Mouse (Mus musculus) embryo, embryonic 9.5 days (tissue): ENCODE measurements at regions not wholly inside any gene's neighbourhood (a gene's known extent, or its start where the extent isn't known, plus 50 kb on each side); places are given as distances from the start of the nearest gene placed in this dataset.

ENCODE experiments used
- DNase-seq: peaks from one replicate; pipeline ENCODE4 v3.0.0-alpha.2; 2017; ENCODE audit errors: extremely low spot score

DNA sequence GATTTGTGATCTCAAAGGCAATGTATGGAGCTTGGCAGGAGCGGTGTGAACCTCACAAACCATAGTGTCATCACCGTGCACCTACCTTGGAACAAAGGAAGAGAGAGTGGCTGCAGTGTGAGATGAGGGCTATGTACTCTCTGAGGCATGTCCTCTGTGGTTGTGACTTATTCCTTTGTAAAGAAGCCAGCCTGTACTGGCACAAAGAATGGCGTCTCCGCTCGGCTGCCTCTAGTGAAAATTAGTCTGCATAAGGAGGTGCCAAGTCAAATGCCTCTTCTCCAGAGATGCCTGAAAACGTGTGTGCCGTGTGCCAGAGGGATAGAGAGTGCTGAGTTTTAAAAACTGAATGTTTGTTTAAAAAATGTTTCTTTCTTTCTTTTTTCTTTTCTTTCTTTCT is 444.0 kb upstream of the Frg1 start:
- DNase-seq = no peak

DNA sequence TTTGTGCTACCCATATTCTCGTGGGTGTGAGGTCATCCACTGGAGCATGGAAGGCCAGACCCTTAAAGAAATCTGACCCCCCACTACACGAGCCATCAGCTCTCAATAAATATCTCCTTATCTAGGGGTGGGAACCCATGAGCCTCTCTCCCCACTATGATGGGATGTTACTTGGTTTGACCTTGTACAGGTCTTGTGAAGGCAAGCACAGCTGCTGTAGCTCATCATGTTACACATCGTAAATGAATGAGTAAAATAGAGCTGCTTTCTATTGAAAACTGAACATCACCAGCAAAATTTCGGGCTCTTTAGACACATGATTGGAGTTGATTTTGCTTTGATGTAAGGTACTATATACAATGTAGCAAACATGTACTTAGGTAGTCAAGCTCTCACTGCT is 414.8 kb upstream of the Frg1 start:
- DNase-seq = no peak

DNA sequence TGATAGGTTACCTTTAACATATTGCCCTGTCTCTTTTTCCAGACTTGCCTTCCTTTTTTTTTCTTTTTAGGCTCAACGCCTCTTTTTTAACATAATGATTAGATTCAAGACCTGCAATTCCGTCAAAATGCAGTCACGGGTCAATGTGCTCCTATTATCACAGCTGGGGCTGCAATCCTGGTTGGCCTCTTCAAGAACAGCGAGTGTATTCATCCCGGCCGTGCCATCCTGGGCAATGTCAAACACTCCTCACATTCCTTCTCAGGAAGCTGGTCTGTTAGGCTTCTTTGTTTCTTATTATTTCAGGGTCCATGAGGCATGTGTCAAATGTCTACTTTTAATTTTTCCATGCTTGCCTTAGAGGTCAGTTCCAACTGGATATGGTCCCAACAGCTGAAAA is 413.5 kb upstream of the Frg1 start:
- DNase-seq = peak; percentile 26

DNA sequence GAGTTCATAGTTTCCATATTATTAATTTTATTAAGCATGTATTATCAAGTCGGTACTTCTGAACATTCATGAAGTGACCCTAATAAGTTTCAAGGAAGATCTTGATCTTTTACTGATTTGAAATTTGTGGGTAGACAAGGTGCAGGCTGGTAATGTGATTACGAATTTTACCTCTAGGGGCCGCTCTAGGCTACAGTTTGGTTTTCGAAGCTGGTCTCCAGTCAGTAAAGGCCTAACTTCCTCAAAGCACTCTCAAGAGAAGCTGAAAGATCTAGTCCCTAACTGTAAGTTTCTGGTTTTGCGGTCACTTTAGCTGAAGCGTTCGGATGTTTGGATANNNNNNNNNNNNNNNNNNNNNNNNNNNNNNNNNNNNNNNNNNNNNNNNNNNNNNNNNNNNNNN is 408.1 kb upstream of the Frg1 start:
- peak; percentile 71 for DNase-seq

DNA sequence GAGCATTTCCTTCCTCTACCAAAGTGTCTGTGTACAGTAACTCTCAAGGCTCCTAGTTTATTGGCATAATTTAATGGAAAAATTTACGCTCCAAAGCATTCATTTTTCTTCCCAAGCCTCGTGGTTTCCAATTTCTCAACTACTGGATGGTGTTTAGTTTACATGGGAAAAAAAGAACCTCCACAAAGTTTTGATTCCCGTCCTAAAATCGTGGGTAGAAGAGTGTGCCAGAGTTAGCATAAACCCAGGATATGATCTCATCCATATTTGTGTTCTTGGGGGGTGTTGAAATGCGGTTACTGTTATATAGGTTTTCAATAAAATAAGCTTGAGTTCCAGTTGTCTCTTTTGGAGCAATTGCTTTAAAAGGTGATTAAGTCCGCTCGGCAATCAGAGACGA is 406.2 kb upstream of the Frg1 start:
- DNase-seq = no peak

DNA sequence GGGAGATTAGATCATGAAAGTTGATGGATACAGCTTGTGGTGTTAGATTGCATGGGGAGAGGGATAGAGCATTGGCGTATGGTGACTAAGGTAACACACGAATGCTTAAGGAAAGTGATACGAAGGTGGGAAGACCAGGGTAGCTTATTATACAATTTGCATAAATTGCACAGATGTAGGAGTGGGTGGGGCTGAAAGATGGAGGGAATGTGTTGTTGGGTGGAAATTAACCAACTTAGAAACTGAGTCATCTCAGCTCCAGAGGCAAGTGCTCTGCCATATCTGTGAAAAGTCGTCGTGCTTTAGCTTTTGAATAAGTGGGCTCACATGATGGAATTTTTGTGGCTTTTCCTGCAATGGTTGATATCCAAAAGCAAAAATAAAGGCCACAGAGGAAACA is 404.8 kb upstream of the Frg1 start:
- DNase-seq = no peak

DNA sequence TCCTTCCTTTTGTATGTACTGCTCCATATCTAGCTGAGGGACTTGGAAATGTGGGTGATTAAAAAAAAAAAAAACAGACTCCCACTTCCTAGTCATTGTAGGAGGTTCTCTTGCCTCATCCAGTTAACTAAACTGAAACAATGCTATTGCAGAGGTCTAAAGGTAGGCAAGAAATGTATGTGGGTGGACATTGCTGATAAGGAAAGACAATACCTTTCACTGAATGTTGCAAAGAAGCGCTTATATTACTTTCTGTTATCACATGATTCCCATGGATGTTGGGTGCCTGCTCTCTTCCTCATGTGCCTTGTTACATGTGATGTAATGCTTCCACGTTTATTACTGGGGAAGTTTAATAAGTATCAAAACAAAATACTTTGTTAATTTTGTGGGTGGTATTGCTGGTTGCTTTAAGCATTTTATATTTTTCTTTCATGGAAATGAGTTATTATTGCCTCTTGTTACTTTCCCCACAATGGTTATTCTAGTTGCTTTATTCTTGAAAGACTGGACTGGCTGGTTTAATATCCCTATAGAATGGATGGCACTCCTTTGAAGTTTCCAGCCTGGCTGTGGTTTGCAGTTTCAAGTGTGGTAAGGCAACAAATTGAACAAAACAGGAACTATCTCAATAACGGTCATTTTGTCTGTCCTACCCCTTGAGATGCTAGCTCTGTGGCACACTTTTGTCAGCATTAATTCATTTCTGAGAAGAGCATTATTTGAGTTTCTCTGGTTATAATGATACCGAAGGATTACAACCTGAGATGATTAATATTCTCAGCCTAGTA is 403.9 kb upstream of the Frg1 start:
- no peak for DNase-seq

DNA sequence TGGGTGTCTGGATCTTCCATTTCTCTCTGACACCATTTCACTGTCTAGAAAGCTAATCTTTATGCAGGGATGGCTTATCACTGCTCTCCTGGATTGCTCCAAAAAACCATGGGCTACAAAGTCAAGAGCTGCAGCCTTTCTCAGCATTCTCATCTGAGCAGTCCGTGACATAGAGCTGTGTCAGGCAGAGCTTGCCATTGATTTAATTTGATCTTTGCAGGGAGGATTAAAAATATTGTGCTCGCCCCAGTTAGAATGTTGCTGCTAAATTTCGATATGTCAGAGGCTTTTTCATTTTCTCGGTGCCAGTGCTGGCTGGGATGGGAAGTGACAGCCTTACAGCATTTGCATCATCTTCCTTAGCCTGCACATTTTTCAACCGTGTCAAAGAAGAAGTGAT is 401.7 kb upstream of the Frg1 start:
- no peak for DNase-seq

DNA sequence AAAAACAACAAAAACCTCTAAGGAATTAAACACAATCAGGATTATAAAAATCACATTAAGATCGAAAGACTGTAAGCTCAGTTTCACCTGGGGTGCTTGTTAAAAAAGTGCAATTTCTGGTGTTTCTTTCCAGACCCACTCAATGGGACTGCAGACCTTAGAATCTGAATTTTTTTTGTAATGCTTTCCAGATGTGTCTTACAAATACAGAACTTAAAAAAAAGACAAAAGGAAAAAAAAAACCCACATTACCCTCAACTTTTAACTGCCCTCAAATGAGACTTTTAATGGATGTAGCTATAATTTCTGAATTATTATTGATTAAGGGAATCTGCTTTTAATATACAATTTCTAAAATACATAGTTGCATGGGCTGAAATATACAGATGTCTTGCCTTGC is 401.2 kb upstream of the Frg1 start:
- no peak for DNase-seq

DNA sequence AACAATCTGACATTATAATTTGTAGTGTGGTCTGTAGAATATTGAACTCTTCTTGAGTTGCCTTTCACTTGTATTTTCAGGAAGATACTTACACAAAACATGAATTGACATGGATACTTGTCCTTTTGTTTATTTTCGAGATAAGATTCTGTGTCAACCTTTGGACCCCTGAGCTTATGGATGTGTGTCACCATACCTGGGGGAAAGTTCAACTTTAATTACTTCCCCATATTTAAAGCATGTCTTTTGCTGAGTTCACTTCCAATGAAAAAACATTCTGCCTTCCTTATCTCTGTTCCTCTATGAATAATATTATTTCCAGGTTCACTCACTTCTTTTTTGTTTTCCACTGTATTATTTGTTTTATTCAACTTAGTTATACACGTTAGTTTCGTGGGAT is 398.4 kb upstream of the Frg1 start:
- DNase-seq = no peak

DNA sequence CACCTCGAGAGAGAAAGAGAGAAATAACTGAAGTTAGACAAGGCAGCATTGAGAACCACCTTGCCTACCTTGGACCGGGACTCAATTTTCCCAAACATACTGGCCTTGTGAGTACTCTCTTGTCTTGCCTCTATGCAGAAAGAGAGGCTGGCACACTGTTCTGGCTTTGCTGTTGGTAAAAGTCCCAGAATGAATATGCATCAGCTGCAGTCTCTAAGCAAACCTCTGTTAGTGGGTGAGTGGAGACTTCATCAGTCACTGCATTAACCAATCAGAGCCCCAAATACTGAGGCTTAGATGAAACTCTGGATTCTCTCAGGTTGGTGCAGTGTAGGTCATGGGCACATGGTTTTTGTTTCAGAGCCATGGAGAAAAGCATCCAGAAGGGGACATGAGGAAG is 378.8 kb upstream of the Frg1 start:
- DNase-seq = no peak

DNA sequence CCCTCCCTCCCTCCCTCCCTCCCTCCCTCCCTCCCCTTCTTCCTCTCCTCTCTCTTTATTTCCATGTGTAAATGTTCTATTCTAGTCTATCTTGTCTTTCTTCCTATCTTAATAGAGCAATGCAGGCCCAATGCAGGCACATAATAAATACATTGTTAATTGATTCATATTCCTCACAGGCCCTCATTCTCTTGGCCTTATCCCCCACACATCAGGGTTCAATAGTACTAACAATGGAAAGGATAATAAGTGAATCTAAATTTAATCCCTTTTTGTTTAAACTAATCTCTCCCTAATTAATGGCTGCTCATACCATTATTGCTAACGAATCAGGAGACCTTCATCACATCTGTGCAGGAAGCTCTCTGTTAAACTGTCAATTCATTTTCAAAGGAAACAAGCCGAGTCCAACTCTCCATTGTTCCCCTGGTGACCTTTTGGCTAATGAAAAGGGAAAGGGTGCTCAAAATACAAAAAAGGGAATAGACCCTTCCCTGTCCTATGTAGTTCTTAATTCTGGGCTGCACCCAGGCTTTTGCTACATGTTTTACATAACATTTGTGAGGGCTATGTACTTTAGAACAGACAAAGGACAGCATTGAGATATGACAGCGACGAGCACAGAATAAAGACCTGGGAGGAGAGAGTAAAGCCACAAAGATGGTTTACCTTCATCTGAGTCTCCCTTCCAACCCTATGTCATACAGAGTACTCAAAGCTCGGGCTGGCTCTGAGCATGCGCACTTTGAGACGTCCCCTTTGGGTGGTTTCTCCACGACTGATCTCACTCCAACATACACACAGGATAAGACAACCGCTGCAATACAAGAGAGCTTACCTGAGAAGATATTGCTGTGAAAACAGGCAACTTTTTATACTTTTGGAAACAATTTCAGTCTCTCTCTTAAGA is 370.3 kb upstream of the Frg1 start:
- DNase-seq = no peak

DNA sequence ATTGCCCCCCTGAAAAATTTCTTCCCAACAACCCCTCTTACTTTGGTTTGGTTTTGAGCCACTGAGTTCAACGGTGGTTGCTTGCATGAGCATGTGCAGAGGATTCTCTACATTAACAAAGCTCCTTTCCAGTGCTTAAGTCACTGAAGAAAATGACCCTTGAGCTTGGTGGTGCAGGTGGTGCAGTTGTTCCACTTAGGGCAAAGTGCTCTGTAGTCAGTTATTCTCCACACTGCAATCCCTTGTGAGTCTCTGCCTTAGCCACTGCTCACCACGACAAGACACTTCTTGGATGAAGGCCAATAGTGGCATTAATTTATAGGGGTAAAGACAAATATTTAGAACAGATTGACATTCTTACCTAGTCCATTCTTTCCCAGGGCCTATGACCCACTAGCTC is 369.1 kb upstream of the Frg1 start:
- no peak for DNase-seq

DNA sequence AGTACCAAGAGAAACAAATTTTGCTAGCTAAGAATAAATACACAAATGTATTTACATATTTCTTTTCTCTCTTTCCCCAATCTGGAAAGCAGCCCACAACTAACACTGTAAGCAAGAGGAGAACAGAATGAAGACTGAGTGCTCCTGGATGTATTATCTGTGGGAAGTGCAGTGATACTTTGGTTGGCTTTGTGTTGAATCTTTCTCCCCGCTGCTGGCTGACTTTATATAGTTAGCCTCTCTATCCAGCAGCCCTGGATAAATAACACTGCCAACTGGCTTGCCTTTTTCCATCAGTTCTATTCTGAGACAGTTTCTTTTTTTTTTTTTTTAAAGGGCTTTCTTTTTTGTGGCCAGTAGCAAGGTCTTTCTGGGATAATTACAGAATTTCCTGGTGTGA is 366.0 kb upstream of the Frg1 start:
- no peak for DNase-seq

DNA sequence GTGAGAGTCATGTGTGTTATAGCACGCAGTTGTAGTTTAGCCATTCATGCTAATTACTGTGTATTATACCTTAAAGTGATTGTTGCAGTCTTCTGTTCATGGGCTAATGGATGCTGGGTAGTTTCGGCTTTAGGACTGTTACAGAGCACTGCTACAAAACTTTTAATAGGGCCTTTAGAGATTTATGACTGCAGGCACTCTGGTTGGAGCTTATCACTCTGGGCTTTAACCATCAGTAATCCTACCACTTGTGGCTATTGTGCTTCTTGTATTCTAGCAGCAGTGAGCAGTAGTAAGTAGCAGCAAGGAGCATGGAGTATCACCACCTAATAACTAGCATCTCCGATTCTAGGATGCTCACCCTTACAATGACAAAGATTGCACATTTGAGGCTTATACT is 362.6 kb upstream of the Frg1 start:
- DNase-seq = no peak

DNA sequence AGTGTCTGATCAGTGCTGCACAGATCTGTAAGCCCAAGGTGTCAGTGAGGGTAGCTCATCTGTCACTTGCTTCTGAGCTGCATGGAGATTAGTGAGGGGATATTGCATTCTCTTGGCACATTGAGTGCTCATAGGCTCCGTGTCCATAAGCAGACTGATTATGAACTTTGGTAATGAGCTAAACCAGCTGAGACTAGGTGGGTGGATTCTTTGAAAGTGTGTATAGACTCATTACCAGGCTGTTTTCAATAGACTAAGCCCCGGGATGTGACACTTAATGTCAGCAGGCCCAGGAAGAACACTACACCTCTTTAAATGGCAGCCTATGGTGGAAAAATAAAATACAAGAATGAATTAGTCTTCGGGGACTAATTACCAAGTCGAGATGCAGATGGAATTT is 354.9 kb upstream of the Frg1 start:
- DNase-seq = no peak

DNA sequence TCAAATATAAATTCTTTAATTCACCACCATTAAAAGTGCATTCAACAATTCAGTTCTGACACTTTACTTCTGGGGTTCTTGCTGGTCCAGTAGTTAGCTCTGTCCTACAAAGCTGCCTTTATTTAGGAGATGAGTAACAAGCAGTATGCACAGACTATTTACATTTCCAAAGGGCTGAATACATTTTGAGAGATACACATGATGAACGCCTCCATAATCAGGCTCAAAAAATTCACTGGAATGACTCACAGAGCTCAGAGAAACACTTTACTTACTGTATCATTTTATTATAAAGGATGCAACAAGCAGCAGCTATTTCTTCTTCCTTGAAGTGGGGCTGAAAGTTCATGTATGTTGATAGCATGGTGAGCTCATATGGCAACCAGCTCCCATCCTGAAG is 336.6 kb upstream of the Frg1 start:
- no peak for DNase-seq

DNA sequence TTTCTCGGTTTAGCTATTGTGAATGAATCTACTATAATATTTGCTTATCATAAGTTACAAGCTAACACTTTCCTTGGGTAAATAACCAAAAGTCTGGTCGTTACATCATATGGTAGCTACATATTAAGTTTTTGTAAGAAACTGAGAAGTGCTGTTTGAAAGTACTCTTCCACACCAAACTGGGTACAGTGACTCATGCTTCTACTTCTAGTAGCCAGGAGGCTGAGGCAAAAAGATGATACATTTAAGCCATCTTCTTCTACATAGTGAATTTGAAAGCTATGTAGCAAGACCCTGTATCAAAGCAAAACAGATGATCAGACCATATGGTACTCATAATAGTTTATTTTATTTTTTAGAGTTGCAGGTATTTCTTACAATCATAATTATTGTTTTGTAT is 335.8 kb upstream of the Frg1 start:
- DNase-seq = no peak

DNA sequence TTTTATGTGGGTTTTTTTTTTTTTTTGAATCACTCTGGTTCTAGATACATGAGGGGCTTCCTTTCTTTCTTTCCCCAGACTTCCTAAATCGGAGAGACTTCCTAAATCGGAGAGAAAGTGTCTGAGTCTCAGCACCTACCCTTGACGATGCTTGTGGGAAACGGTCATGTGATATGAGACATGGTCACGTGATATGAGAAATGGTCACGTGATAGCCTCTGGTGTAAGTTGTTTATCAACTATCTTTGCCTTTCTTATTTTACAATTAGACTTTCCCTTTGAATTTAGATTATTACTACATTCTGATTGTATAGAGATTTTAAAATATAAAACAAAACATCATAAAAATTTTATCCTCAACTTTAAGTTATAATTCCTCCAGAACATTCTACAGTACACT is 330.1 kb upstream of the Frg1 start:
- DNase-seq = no peak

DNA sequence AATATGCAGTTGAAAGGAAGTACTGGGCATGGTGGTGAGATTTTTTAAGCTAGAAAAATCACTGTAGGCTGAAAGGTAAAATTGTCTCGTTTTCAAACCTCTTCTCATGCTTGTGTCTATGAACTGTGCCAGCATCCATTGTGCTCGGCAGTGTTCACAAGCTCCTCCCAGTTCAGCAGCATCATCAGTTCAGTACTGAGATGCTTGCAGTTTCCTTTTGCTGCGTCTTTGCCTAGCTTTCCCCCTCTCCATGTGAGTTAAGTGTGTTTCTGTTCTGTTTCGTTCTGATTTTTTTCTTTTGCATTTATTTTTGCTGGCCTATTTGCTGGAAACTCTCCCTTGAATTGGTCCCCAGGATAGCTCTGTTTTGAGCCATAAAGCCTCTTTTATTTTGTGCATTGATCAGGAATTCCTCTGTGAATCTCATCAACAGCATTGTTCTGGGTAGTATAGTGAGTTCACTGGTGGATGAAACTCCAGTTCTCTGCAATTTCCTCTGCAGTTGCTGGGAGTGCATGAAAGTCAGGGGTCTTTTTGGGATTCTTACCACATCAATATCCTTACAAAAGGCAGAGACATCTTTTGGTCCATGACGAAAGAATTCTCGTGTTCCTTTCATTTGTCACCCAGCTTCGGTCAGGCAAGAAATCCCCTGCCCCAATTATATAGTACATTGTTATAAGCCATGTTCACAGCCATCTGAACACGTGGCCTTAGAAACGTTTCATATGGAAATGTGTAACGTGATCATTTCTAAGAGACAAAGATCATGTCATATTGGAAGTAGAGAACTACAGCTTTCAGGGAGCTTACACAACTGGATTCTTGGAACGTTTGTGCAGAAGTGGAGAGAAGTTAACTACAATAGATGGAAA is 326.2 kb upstream of the Frg1 start:
- DNase-seq = no peak

DNA sequence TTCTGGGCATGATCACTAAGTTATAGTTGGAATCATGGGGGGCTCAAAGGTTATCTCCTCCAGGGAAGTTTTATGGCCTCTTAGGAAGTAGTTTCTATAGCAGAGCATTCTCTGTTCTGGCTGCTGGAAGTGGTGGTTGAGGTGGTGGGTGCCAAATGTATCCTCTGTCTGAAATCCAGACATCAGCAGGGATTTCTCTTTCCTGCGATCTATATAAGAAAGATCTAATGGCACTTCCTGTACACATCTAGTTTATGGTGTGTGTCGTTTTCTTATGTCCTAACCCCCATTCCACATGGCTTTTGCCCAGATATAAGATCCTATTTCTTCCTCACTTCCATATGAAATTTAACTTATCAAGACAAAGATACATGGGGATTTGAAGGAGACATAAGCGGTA is 300.1 kb upstream of the Frg1 start:
- DNase-seq = no peak

DNA sequence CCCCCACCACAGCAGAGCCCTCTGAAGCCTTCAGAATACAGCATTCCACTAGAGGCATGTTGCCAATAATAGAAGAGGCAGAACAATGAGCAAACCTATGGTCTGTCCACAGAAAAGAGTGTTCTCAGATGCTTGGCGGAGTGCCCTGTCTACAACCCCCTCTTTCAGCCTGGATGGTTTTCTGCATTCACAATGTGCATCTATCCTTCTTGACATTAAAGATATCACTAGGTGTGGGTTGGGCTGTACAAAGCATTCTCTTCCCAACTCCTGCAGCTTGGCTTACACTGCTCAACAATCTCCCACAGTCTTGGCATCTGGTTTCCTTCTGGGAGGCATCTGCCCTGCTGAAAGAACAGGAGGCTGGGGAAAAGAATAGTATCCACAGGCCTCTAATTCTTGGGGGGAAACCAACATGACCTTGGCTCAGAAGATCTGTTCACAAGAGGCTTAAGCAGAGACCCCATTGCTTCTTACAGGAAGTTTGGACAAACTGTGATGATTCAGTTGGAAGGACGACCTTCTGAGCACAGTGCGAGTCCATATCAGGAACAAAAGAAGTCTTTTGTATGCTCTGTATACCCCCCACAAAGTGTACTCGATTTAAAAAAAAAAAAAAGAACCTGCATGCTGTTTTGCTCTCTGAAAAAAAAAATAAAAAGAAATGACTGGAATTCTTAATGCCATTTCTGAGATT is 296.9 kb upstream of the Frg1 start:
- DNase-seq = no peak
